Mouse (Mus musculus): ENCODE measurements around the gene Atp8a2.

GRCm38 (mm10) chr14:60170845-60171610 is 26.0 kb downstream of the Atp8a2 start:
- TF ChIP-seq MYOG (IDR thresholded peaks at IDR 0.05; ENCODE audit: control insufficient read depth in 1 of 3, insufficient read depth in 1 of 3, insufficient read length in 2 of 3, low read depth in 2 of 3) (no peak), TCF12 (IDR thresholded peaks at IDR 0.05; ENCODE audit: insufficient read depth, poor library complexity, severe bottlenecking) (no peak), USF1 (IDR thresholded peaks at IDR 0.05; ENCODE audit: low read depth) (no peak), POLR2A (IDR thresholded peaks at IDR 0.05; ENCODE audit: insufficient read length, low read depth) (no peak), POLR2AphosphoS2 (IDR thresholded peaks at IDR 0.05; ENCODE audit: insufficient read length, low read depth) (no peak), SRF (IDR thresholded peaks at IDR 0.05; ENCODE audit: control insufficient read depth, insufficient read length, low read depth) (no peak)

All from myocyte (in vitro differentiated cells).